Mouse (Mus musculus) myocyte (in vitro differentiated cells): Measurements from ENCODE around the gene Hjurp. TPM values are rescaled to one million over a fixed set of nuclear protein-coding genes. Genes with fewer than 3 reads are reported as not detected.

Experiments used
- H3K27me3 ChIP-seq: one replicate; pipeline ENCODE4 v1.6.1; 2011; ENCODE audit not compliant: control insufficient read depth, insufficient read depth, insufficient read length
- H3K36me3 ChIP-seq: one replicate; pipeline ENCODE4 v1.6.1; 2011; ENCODE audit not compliant: control insufficient read depth, insufficient read depth
- H3K4me2 ChIP-seq: one replicate; pipeline ENCODE4 v1.6.1; 2011; ENCODE audit warnings: low read depth, control low read depth
- H3K4me3 ChIP-seq: one replicate; pipeline ENCODE4 v1.5.1; 2011; ENCODE audit warnings: mild to moderate bottlenecking, control low read depth, moderate library complexity
- H3K79me2 ChIP-seq: one replicate; pipeline ENCODE4 v1.6.1; 2011; ENCODE audit not compliant: control insufficient read depth, insufficient read depth
- H3ac ChIP-seq: one replicate; pipeline ENCODE4 v1.6.1; 2011; ENCODE audit not compliant: control insufficient read depth, insufficient read length
- CEBPB ChIP-seq: IDR thresholded peaks from 2 replicates; pipeline ENCODE4 v1.6.1; 2011; ENCODE audit warnings: mild to moderate bottlenecking, moderate library complexity; ENCODE audit not compliant: poor library complexity, insufficient read depth, severe bottlenecking
- E2F4 ChIP-seq: IDR thresholded peaks from one replicate; pipeline ENCODE4 v1.6.1; 2011; ENCODE audit warnings: mild to moderate bottlenecking, control low read depth, moderate library complexity; ENCODE audit not compliant: insufficient read depth
- MAX ChIP-seq: IDR thresholded peaks from one replicate; pipeline ENCODE4 v1.6.1; 2011; ENCODE audit warnings: low read depth, mild to moderate bottlenecking, control low read depth
- MYOD1 ChIP-seq, 3 experiments: IDR thresholded peaks; one replicate each; pipeline ENCODE4 v1.6.1; 2011; ENCODE audit warnings: control low read depth in 2 of 3, low read depth in 2 of 3, mild to moderate bottlenecking in 2 of 3, moderate library complexity in 1 of 3; ENCODE audit not compliant: insufficient read length in 2 of 3, control insufficient read depth in 1 of 3
- MYOG ChIP-seq, 3 experiments: IDR thresholded peaks; one replicate each; pipeline ENCODE4 v1.6.1; 2011; ENCODE audit warnings: control low read depth in 2 of 3, low read depth in 2 of 3, mild to moderate bottlenecking in 2 of 3; ENCODE audit not compliant: insufficient read length in 2 of 3, control insufficient read depth in 1 of 3, insufficient read depth in 1 of 3
- POLR2A ChIP-seq: IDR thresholded peaks from one replicate; pipeline ENCODE4 v1.6.1; 2011; ENCODE audit warnings: low read depth, mild to moderate bottlenecking, control low read depth, moderate library complexity; ENCODE audit not compliant: insufficient read length
- POLR2AphosphoS2 ChIP-seq: IDR thresholded peaks from one replicate; pipeline ENCODE4 v1.6.1; 2011; ENCODE audit warnings: low read depth, control low read depth; ENCODE audit not compliant: insufficient read length
- REST ChIP-seq: IDR thresholded peaks from one replicate; pipeline ENCODE4 v1.6.1; 2011; ENCODE audit warnings: mild to moderate bottlenecking, control low read depth, moderate library complexity; ENCODE audit not compliant: insufficient read depth, insufficient read length
- SRF ChIP-seq: IDR thresholded peaks from one replicate; pipeline ENCODE4 v1.6.1; 2011; ENCODE audit warnings: low read depth; ENCODE audit not compliant: control insufficient read depth, insufficient read length
- TCF12 ChIP-seq: IDR thresholded peaks from one replicate; pipeline ENCODE4 v1.6.1; 2011; ENCODE audit warnings: mild to moderate bottlenecking, control low read depth; ENCODE audit not compliant: poor library complexity, insufficient read depth, severe bottlenecking
- TCF3 ChIP-seq: IDR thresholded peaks from one replicate; pipeline ENCODE4 v1.6.1; 2011; ENCODE audit warnings: low read depth, control low read depth; ENCODE audit not compliant: insufficient read length
- USF1 ChIP-seq: IDR thresholded peaks from one replicate; pipeline ENCODE4 v1.6.1; 2011; ENCODE audit warnings: low read depth, mild to moderate bottlenecking, control low read depth, moderate library complexity
- polyA plus RNA-seq: library from polyadenylated mRNA; unstranded; fragments of >200 nt; fragmentation: generic; extraction: Trizol; gene quantifications from one replicate; pipeline ENCODE4 v1.2.1, GENCODE M21; 2012; ENCODE audit warnings: missing spikeins

Gene Hjurp
- polyA plus RNA-seq, 1 experiment: 37.7 TPM

GRCm38 (mm10) chr1:88215466-88216380, 61.7 kb downstream of the Hjurp start:
- Histone ChIP-seq H3K4me3 (no peak overlapping the region), H3K27me3 (no peaks in the 10 kb centered on the region), H3ac (no peak overlapping the region), H3K79me2 (no peaks in the 10 kb centered on the region), H3K36me3 (no peaks in the 10 kb centered on the region), H3K4me2 (no peak overlapping the region)
- TF ChIP-seq TCF12 (no peak), POLR2A (no peak), POLR2AphosphoS2 (no peak), MAX (no peak), MYOG (IDR thresholded peaks at IDR 0.05; ENCODE audit: control insufficient read depth in 1 of 3, insufficient read depth in 1 of 3, insufficient read length in 2 of 3, low read depth in 2 of 3) (no peak), E2F4 (no peak), REST (no peak), CEBPB (no peak), TCF3 (no peak), SRF (no peak), USF1 (no peak), MYOD1 (IDR thresholded peaks at IDR 0.05; ENCODE audit: control insufficient read depth in 1 of 3, insufficient read length in 2 of 3, low read depth in 2 of 3) (no peak)

DNA sequence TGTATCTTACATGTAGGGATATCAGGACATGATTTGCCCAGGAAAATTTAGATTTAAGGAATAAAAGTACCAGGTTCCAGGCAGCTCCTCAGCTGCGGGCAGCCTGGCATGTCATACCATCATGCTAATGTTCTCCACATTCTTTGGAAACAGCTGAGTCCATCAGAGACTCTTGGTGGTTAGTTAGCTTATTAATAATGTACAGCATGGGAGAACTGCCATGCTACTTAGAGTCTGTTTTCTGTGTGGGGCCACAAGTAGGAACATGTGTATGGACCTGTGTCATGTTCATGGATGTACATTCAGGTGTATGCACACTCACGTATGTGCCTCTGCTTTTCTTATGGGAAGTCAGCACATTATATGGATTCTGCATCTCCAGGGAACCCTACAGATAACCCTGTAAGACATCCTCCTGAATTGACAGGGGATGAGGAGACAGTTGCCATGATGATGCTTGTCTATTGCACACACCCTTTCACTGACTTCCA, 62.9 kb downstream of the Hjurp start:
- Histone ChIP-seq H3K4me2 (no peak overlapping the region), H3K4me3 (no peak overlapping the region), H3K79me2 (no peaks in the 10 kb centered on the region), H3K36me3 (no peaks in the 10 kb centered on the region), H3K27me3 (no peaks in the 10 kb centered on the region), H3ac (no peak overlapping the region)
- no peak for TF ChIP-seq CEBPB
- TF ChIP-seq TCF12: no peak
- TF ChIP-seq USF1: no peak
- TF ChIP-seq E2F4: no peak
- TF ChIP-seq MYOD1 (IDR thresholded peaks at IDR 0.05; ENCODE audit: control insufficient read depth in 1 of 3, insufficient read length in 2 of 3, low read depth in 2 of 3): no peak
- no peak for TF ChIP-seq SRF
- no peak for TF ChIP-seq TCF3
- no peak for TF ChIP-seq REST
- TF ChIP-seq POLR2AphosphoS2: no peak
- TF ChIP-seq MAX: no peak
- no peak for TF ChIP-seq POLR2A
- no peak for TF ChIP-seq MYOG (IDR thresholded peaks at IDR 0.05; ENCODE audit: control insufficient read depth in 1 of 3, insufficient read depth in 1 of 3, insufficient read length in 2 of 3, low read depth in 2 of 3)

- H3K79me2 ChIP-seq: no peaks in the 10 kb centered on the region
- no peak for TF ChIP-seq SRF
- no peak for TF ChIP-seq E2F4
- no peak for TF ChIP-seq TCF3
- TF ChIP-seq MYOD1 (IDR thresholded peaks at IDR 0.05; ENCODE audit: control insufficient read depth in 1 of 3, insufficient read length in 2 of 3, low read depth in 2 of 3): no peak
- no peak for TF ChIP-seq MAX
- TF ChIP-seq POLR2AphosphoS2: no peak
- TF ChIP-seq TCF12: no peak
- no peak for TF ChIP-seq POLR2A
- TF ChIP-seq CEBPB: no peak
- TF ChIP-seq USF1: no peak
- TF ChIP-seq MYOG (IDR thresholded peaks at IDR 0.05; ENCODE audit: control insufficient read depth in 1 of 3, insufficient read depth in 1 of 3, insufficient read length in 2 of 3, low read depth in 2 of 3): no peak
- no peak for TF ChIP-seq REST
These were observed 63.5 kb downstream of the Hjurp start for GRCm38 (mm10) chr1:88213766-88214461.

DNA sequence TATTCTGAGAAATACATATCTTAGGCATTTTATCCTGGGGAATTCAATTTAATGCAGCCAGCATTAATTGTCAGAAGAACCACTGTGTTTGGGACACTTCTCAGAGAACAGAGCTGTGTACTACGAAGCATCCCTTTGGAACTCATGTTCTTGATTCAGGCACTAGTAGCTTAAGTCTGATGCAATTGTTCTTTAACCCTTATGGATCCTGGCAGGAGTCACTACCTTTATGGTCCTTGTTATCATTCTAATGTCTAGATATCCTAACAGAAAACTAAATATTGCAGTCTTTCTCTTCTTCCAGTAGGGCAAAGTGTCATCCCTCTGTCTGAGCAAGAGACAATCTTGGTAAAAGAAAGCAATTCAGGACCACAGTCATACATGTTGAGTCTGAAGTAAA, 64.4 kb downstream of the Hjurp start:
- TF ChIP-seq CEBPB: no peak
- TF ChIP-seq REST: no peak
- no peak for TF ChIP-seq E2F4
- TF ChIP-seq TCF3: no peak
- TF ChIP-seq SRF: no peak
- TF ChIP-seq USF1: no peak
- no peak for TF ChIP-seq MYOD1 (IDR thresholded peaks at IDR 0.05; ENCODE audit: control insufficient read depth in 1 of 3, insufficient read length in 2 of 3, low read depth in 2 of 3)
- H3K4me2 ChIP-seq: no peak overlapping the region
- H3K36me3 ChIP-seq: no peaks in the 10 kb centered on the region
- H3ac ChIP-seq: no peak overlapping the region
- no peaks in the 10 kb centered on the region for H3K27me3 ChIP-seq
- H3K4me3 ChIP-seq: no peak overlapping the region
- H3K79me2 ChIP-seq: no peaks in the 10 kb centered on the region

More at GRCm38 (mm10) chr1:88213766-88214461, 63.5 kb downstream of the Hjurp start:
- H3K36me3 ChIP-seq: no peaks in the 10 kb centered on the region
- no peak overlapping the region for H3K4me3 ChIP-seq
- H3K4me2 ChIP-seq: no peak overlapping the region
- H3K27me3 ChIP-seq: no peaks in the 10 kb centered on the region
- H3ac ChIP-seq: no peak overlapping the region

Other genes with a start within 250 kb of the Hjurp start
- not detected for gene Ugt1a10, start 222.2 kb downstream of the Hjurp start, polyA plus RNA-seq
- gene Ugt1a9, start 206.8 kb downstream of the Hjurp start, polyA plus RNA-seq: not detected
- not detected for gene Ugt1a8, start 189.8 kb downstream of the Hjurp start, polyA plus RNA-seq
- gene Ugt1a7c, start 182.6 kb downstream of the Hjurp start, polyA plus RNA-seq: 0.18 TPM
- 0.04 TPM for gene Ugt1a6b, start 174.4 kb downstream of the Hjurp start, polyA plus RNA-seq
- 8.9 TPM for gene Ugt1a6a, start 142.8 kb downstream of the Hjurp start, polyA plus RNA-seq
- not detected for gene Ugt1a5, start 111.6 kb downstream of the Hjurp start, polyA plus RNA-seq
- 0.05 TPM for gene Ugt1a2, start 77.0 kb downstream of the Hjurp start, polyA plus RNA-seq
- not detected for gene Dnajb3, start 71.9 kb downstream of the Hjurp start, polyA plus RNA-seq
- not detected for gene Ugt1a1, start 65.7 kb downstream of the Hjurp start, polyA plus RNA-seq
- 1.4 TPM for gene Mroh2a, start 50.6 kb downstream of the Hjurp start, polyA plus RNA-seq
- 0.02 TPM for gene Trpm8, start within 50 bp of the Hjurp start, polyA plus RNA-seq
- not detected for gene Spp2, start 129.3 kb upstream of the Hjurp start, polyA plus RNA-seq
- gene Glrp1, start 232.4 kb upstream of the Hjurp start, polyA plus RNA-seq: 5.0 TPM